Mouse (Mus musculus) olfactory bulb, adult 2 months (tissue): ENCODE measurements around the gene Tfam. TPM values are rescaled to one million over a fixed set of nuclear protein-coding genes. Genes with fewer than 3 reads are reported as not detected.

Experiments
- H3K27ac ChIP-seq: fragments of 200-500 bp; 2 replicates; pipeline ENCODE4 v1.5.1; 2012; ENCODE audit warnings: low read depth, low read length; ENCODE audit not compliant: insufficient read depth
- H3K4me1 ChIP-seq: fragments of 200-500 bp; 2 replicates; pipeline ENCODE4 v1.6.1; 2012; ENCODE audit warnings: low read length; ENCODE audit not compliant: control insufficient read depth, insufficient read depth
- H3K4me3 ChIP-seq: fragments of 200-500 bp; 2 replicates; pipeline ENCODE4 v1.5.1; 2012; ENCODE audit warnings: mild to moderate bottlenecking, low read depth, low read length, moderate library complexity; ENCODE audit not compliant: insufficient read depth
- CTCF ChIP-seq: fragments of 200-500 bp; IDR thresholded peaks from 2 replicates; pipeline ENCODE4 v1.5.1; 2012; ENCODE audit warnings: low read depth, mild to moderate bottlenecking, low read length, moderate library complexity; ENCODE audit not compliant: insufficient read depth
- POLR2A ChIP-seq: fragments of 200-500 bp; IDR thresholded peaks from 2 replicates; pipeline ENCODE4 v1.6.1; 2012; ENCODE audit warnings: mild to moderate bottlenecking, low read depth, low read length, moderate library complexity; ENCODE audit not compliant: insufficient read depth
- WGBS: fragments of 180-500 bp; shearing (Covaris S2); methylation state at CpG from one replicate; pipeline ENCODE4 v1.1.7; 2018; 5-methylcytosine and 5-hydroxymethylcytosine counted together
- polyA plus RNA-seq: library from polyadenylated mRNA; stranded (reverse); fragments of >200 nt; gene quantifications from 2 replicates; pipeline ENCODE4 v1.2.4, GENCODE M21; 2012; ENCODE audit warnings: low replicate concordance; ENCODE audit not compliant: missing spikeins, insufficient read depth, insufficient read length

The Tfam gene
- polyA plus RNA-seq, 1 experiment = not detected

DNA sequence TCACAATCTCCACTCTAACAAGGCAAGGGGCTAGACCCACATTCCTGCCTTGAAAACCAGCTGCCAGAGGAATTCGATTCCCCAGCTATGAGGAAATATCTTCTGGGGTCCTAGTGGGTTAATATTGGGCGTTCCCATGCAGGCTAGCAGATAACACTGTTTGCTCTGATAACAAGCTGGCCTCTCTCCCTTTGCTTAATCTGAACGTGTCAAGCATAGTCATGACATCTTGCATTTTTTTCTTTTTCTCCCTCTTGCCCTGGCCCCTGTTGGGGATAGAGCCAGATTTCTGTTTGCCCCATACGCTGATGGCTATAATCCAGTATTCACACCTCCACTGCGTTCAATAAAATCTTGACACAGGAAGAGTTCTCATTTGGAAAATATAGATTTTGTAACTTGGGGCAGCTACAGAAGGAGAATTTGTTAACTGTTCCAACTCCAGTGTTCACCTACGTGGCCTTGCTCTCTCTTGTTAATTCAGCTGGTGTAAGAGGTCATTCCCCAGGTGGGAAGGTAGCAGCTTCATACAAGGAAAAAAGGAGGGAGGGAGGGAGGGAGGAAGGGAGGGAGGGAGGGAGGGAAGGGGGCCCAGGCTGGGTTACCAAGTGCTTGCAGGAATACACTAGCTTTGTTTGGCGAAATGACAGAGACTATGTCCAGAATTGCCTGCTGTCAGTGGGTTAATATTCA is 54.6 kb downstream of the Tfam start:
- no peak overlapping the region for H3K27ac ChIP-seq
- no peaks in the 10 kb centered on the region for H3K4me1 ChIP-seq
- no peak overlapping the region for H3K4me3 ChIP-seq
- TF ChIP-seq POLR2A (no peak), CTCF (no peak)
- 70% methylated on average over 7 of the region's 7 CpGs for WGBS

DNA sequence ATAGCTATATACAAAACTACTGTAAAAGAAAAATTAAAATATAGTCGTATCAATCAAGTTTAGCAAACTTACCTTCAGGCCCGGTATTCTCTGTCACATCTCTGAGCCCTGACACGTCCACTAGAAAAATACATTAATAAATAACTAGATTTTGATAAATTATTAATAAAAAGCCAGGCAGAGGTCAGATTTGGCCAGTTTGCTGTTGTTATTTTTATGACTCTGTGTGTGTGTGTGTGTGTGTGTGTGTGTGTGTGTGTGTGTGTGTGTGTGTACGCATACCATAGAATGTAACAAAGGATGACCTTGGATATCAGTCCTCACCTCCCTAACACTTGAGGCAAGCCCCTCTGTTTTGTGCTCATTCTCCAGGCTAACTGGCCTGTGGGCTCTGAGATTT is 56.1 kb downstream of the Tfam start:
- WGBS = 87% methylated on average over 4 of the region's 4 CpGs
- H3K4me1 ChIP-seq = no peaks in the 10 kb centered on the region
- no peak overlapping the region for H3K27ac ChIP-seq
- no peak overlapping the region for H3K4me3 ChIP-seq
- TF ChIP-seq POLR2A (no peak), CTCF (no peak)

DNA sequence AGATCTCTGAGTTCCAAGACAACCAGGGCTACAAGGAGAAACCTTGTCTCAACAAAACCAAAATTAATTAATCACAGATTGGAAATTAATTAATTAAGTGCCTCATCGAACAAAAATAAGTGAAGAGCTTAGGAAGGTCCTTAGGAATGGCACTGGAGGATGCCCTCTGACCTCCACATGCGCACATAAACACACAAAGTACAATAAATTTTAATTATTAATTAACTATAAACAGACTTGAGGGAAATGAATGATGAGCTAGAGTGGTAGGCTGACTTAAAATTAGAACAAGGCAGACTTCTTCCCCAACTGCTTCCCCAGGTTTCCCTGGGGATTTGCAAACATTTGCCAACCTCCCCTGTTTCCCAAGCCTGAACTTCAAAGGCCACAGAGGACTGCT is 57.0 kb downstream of the Tfam start:
- H3K4me1 ChIP-seq = no peaks in the 10 kb centered on the region
- no peak overlapping the region for H3K27ac ChIP-seq
- 87% methylated on average over 2 of the region's 2 CpGs for WGBS
- H3K4me3 ChIP-seq = no peak overlapping the region
- TF ChIP-seq CTCF (no peak), POLR2A (no peak)

DNA sequence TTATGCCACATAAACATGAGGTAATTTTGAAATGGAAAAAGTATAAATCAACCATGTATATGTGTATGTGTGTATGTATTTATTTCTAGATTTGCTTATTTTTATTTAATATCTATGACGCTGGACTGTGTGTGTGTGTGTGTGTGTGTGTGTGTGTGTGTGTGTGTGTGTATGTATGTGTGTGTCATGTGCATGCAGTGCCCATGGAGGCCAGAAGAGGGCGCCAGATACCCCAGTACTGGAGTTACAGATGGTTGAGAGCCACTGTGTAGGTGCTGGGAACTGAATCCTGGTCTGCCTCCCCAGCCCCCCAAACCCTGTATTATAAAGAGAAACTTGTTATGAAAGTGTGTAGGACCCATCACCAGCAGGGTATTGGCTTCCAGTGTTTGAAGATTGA is 58.0 kb downstream of the Tfam start:
- Histone ChIP-seq H3K4me1 (no peaks in the 10 kb centered on the region), H3K27ac (no peak overlapping the region), H3K4me3 (no peak overlapping the region)
- no peak for TF ChIP-seq CTCF
- no peak for TF ChIP-seq POLR2A
- 82% methylated on average over 2 of the region's 2 CpGs for WGBS

DNA sequence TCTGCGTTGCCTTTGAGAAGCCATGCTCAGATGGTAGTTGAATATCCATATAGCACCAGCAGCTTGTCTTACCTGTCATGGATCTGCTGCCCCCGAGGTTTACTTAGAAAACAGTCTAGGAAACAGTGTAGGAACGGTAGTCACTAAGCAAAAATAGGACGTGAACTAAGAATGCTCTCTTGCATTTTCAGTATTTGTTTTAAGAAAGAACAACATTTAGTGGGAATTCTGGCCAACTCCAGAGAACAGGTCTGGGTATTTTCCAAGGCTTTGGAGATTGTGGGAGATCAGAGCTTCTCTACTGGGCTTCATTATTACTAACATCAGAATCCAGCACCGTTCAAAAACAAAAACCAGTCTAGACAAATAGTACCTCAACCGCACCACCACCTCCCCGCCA is 60.9 kb downstream of the Tfam start:
- no peak overlapping the region for H3K4me3 ChIP-seq
- H3K4me1 ChIP-seq = no peaks in the 10 kb centered on the region
- no peak for TF ChIP-seq POLR2A
- TF ChIP-seq CTCF = no peak
- WGBS = 73% methylated on average over 7 of the region's 7 CpGs
- H3K27ac ChIP-seq = no peak overlapping the region

DNA sequence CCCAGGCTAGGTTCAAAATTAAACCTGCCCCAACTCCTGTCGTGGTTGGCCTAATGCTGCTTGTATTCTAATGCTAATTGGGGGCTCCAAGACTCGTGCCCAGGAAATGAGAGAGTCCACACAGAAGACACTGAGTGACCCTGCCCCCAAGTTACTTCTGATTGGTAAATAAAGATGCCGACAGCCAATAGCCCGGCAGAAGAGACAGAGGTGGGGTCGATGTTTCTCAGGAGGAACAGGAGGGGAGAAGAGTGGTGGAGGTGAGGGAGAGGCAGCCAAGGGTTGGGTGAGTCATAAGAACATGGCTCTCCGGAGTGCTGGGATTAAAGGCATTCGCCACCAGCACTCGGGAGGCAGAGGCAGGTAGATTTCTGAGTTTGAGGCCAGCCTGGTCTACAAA is 61.7 kb downstream of the Tfam start:
- Histone ChIP-seq H3K27ac (no peak overlapping the region), H3K4me1 (no peaks in the 10 kb centered on the region), H3K4me3 (no peak overlapping the region)
- WGBS = 77% methylated on average over 8 of the region's 8 CpGs
- TF ChIP-seq POLR2A = no peak

Other genes starting within 250 kb of the Tfam start
- gene Bicc1, start 78.6 kb downstream of the Tfam start, polyA plus RNA-seq = not detected in 2 replicates
- not detected in 2 replicates for gene Ube2d1, start 47.0 kb upstream of the Tfam start, polyA plus RNA-seq
- not detected in 2 replicates for gene Cisd1, start 106.7 kb upstream of the Tfam start, polyA plus RNA-seq
- gene Ipmk, start 109.5 kb upstream of the Tfam start, polyA plus RNA-seq = not detected in 2 replicates